Mouse (Mus musculus): ENCODE results near the gene Erc2. TPM values are rescaled to one million over a fixed set of nuclear protein-coding genes. Genes with fewer than 3 reads are reported as not detected.
"Not testable (repeated sequence)": the region's sequence is repeated elsewhere in the genome, so short reads cannot be mapped to it uniquely, and the experiment has no call there.

Gene Erc2
- polyA plus RNA-seq, 1 experiment from 2014 or later, result 12.7 TPM

DNA sequence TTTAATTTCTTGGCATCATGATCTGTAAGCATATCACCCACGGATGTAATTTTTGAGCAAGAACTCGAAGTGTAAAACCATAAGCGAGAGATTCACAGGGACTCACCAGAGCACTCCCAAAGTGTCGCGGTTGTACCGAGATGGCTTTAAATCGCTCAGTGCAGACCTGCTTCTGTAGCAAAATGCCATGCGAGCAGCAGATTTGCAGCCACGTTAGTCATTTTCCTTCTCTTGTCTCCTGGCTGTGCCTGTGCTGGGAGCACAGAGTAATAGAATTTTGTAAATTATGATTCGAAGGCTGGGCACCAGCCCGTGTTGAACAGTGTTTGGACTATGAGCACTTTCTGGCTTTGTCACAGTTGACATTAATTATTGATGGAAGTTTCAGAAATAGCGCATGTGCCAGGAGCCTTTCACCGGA is 253.8 kb downstream of the Erc2 start:
- ATAC-seq (replicated peaks; ENCODE audit: low FRiP score) (no peak), DNase-seq (ENCODE audit: low spot score) (no peak)
- H3K4me3 ChIP-seq (ENCODE audit: low read depth, low read length), result no peak overlapping the region
- no peaks in the 10 kb centered on the region for H3K4me1 ChIP-seq (replicated peaks; ENCODE audit: control insufficient read depth, insufficient read depth, low read length)
- H3K9me3 ChIP-seq (ENCODE audit: control insufficient read depth, low read length), result no peaks in the 10 kb centered on the region
- WGBS, result 72% methylated on average over 13 of the region's 13 CpGs
- H3K4me2 ChIP-seq (ENCODE audit: low read depth, low read length, severe bottlenecking), result no peak overlapping the region
- no peak overlapping the region for H3K9ac ChIP-seq (ENCODE audit: low read length)
- no peak overlapping the region for H3K27ac ChIP-seq (ENCODE audit: low read depth, low read length)
- H3K27me3 ChIP-seq (ENCODE audit: control insufficient read depth, insufficient read depth, low read length), result no peaks in the 10 kb centered on the region
- no peaks in the 10 kb centered on the region for H3K36me3 ChIP-seq (ENCODE audit: control insufficient read depth, insufficient read depth, low read length)

- no peaks in the 10 kb centered on the region for H3K36me3 ChIP-seq (ENCODE audit: control insufficient read depth, insufficient read depth, low read length)
- WGBS, result 88% methylated on average over 5 of the region's 5 CpGs
- no peak overlapping the region for H3K27ac ChIP-seq (ENCODE audit: low read depth, low read length)
- H3K4me2 ChIP-seq (ENCODE audit: low read depth, low read length, severe bottlenecking), result no peak overlapping the region
- H3K9me3 ChIP-seq (ENCODE audit: control insufficient read depth, low read length), result no peaks in the 10 kb centered on the region
- no peaks in the 10 kb centered on the region for H3K27me3 ChIP-seq (ENCODE audit: control insufficient read depth, insufficient read depth, low read length)
- H3K4me3 ChIP-seq (ENCODE audit: low read depth, low read length), result no peak overlapping the region
- DNase-seq (ENCODE audit: low spot score) (no peak), ATAC-seq (replicated peaks; ENCODE audit: low FRiP score) (no peak)
- no peaks in the 10 kb centered on the region for H3K4me1 ChIP-seq (replicated peaks; ENCODE audit: control insufficient read depth, insufficient read depth, low read length)
- no peak overlapping the region for H3K9ac ChIP-seq (ENCODE audit: low read length)
Observed at GRCm38 (mm10) chr14:27881972-27882371, 259.7 kb downstream of the Erc2 start.

DNA sequence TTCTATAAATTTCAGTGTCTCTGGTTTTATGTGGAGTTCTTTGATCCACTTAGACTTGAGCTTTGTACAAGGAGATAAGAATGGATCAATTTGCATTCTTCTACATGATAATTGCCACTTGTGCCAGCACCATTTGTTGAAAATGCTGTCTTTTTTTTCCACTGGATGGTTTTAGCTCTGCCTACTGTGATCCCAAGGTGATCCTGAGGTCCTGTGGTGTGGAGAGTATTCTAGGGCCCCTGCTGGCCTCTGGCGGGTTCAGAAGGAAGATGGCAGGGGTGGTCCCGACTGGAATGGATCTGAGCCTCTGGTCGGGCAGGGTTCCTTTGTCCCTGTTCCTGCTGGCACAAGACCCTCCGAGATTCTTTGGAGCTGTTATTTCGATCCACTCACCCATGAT is 264.1 kb downstream of the Erc2 start:
- DNase-seq (ENCODE audit: low spot score); H3K4me3 ChIP-seq (ENCODE audit: low read depth, low read length); H3K9ac ChIP-seq (ENCODE audit: low read length); H3K4me1 ChIP-seq (replicated peaks; ENCODE audit: control insufficient read depth, insufficient read depth, low read length); H3K36me3 ChIP-seq (ENCODE audit: control insufficient read depth, insufficient read depth, low read length); H3K27ac ChIP-seq (ENCODE audit: low read depth, low read length); H3K27me3 ChIP-seq (ENCODE audit: control insufficient read depth, insufficient read depth, low read length); ATAC-seq (replicated peaks; ENCODE audit: low FRiP score); H3K4me2 ChIP-seq (ENCODE audit: low read depth, low read length, severe bottlenecking); H3K9me3 ChIP-seq (ENCODE audit: control insufficient read depth, low read length): not testable (repeated sequence)
- 66% methylated on average over 5 of the region's 5 CpGs for WGBS

DNA sequence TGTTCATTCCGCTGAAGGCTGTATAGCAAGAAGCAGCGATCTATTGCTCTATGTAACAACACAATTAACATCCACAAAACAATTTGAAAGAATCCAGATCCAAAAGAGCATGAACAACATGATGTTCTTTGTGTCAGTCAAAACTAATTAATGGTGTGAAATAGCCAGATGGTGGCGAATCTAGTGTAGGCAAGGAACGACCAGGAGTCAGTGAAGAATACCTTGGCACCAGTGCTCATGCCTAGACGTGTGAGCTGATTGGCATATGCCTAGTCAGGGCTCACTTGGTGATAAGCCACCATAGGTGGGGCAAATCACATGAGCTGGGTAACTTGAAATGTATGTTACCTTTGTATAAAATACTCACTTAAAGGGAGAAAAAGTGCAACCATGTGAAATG is 265.3 kb downstream of the Erc2 start:
- H3K27me3 ChIP-seq (ENCODE audit: control insufficient read depth, insufficient read depth, low read length), result no peaks in the 10 kb centered on the region
- WGBS, result 77% methylated on average over 5 of the region's 5 CpGs
- ATAC-seq (replicated peaks; ENCODE audit: low FRiP score), result no peak
- no peak overlapping the region for H3K27ac ChIP-seq (ENCODE audit: low read depth, low read length)
- H3K9me3 ChIP-seq (ENCODE audit: control insufficient read depth, low read length), result no peaks in the 10 kb centered on the region
- H3K4me3 ChIP-seq (ENCODE audit: low read depth, low read length), result no peak overlapping the region
- no peak for DNase-seq (ENCODE audit: low spot score)
- H3K4me1 ChIP-seq (replicated peaks; ENCODE audit: control insufficient read depth, insufficient read depth, low read length), result no peaks in the 10 kb centered on the region
- H3K36me3 ChIP-seq (ENCODE audit: control insufficient read depth, insufficient read depth, low read length), result no peaks in the 10 kb centered on the region
- H3K4me2 ChIP-seq (ENCODE audit: low read depth, low read length, severe bottlenecking), result no peak overlapping the region
- no peak overlapping the region for H3K9ac ChIP-seq (ENCODE audit: low read length)

- Histone ChIP-seq H3K9ac (ENCODE audit: low read length) (no peak overlapping the region), H3K9me3 (ENCODE audit: control insufficient read depth, low read length) (no peaks in the 10 kb centered on the region), H3K36me3 (ENCODE audit: control insufficient read depth, insufficient read depth, low read length) (no peaks in the 10 kb centered on the region), H3K27me3 (ENCODE audit: control insufficient read depth, insufficient read depth, low read length) (no peaks in the 10 kb centered on the region), H3K4me1 (replicated peaks; ENCODE audit: control insufficient read depth, insufficient read depth, low read length) (no peaks in the 10 kb centered on the region), H3K4me3 (ENCODE audit: low read depth, low read length) (no peak overlapping the region), H3K4me2 (ENCODE audit: low read depth, low read length, severe bottlenecking) (no peak overlapping the region), H3K27ac (ENCODE audit: low read depth, low read length) (no peak overlapping the region)
- WGBS, result 95% methylated on average over 2 of the region's 2 CpGs
- ATAC-seq (replicated peaks; ENCODE audit: low FRiP score) (no peak), DNase-seq (ENCODE audit: low spot score) (no peak)
Observed at GRCm38 (mm10) chr14:27889650-27890049, 267.4 kb downstream of the Erc2 start.

- Histone ChIP-seq H3K36me3 (ENCODE audit: control insufficient read depth, insufficient read depth, low read length) (no peaks in the 10 kb centered on the region), H3K9ac (ENCODE audit: low read length) (no peak overlapping the region), H3K4me2 (ENCODE audit: low read depth, low read length, severe bottlenecking) (no peak overlapping the region), H3K27ac (ENCODE audit: low read depth, low read length) (no peak overlapping the region), H3K4me1 (replicated peaks; ENCODE audit: control insufficient read depth, insufficient read depth, low read length) (no peaks in the 10 kb centered on the region), H3K27me3 (ENCODE audit: control insufficient read depth, insufficient read depth, low read length) (no peaks in the 10 kb centered on the region), H3K9me3 (ENCODE audit: control insufficient read depth, low read length) (no peaks in the 10 kb centered on the region), H3K4me3 (ENCODE audit: low read depth, low read length) (no peak overlapping the region)
- WGBS, result 88% methylated on average over 2 of the region's 2 CpGs
- DNase-seq (ENCODE audit: low spot score) (no peak), ATAC-seq (replicated peaks; ENCODE audit: low FRiP score) (no peak)
Observed at GRCm38 (mm10) chr14:27892416-27892815, 270.2 kb downstream of the Erc2 start.

GRCm38 (mm10) chr14:27901772-27902171 is 279.5 kb downstream of the Erc2 start:
- WGBS, result 92% methylated on average over 5 of the region's 5 CpGs
- Histone ChIP-seq H3K9me3 (ENCODE audit: control insufficient read depth, low read length) (no peaks in the 10 kb centered on the region), H3K9ac (ENCODE audit: low read length) (no peak overlapping the region), H3K27ac (ENCODE audit: low read depth, low read length) (no peak overlapping the region), H3K27me3 (ENCODE audit: control insufficient read depth, insufficient read depth, low read length) (no peaks in the 10 kb centered on the region), H3K4me3 (ENCODE audit: low read depth, low read length) (no peak overlapping the region), H3K36me3 (ENCODE audit: control insufficient read depth, insufficient read depth, low read length) (no peaks in the 10 kb centered on the region), H3K4me2 (ENCODE audit: low read depth, low read length, severe bottlenecking) (no peak overlapping the region), H3K4me1 (replicated peaks; ENCODE audit: control insufficient read depth, insufficient read depth, low read length) (no peaks in the 10 kb centered on the region)
- no peak for DNase-seq (ENCODE audit: low spot score)
- ATAC-seq (replicated peaks; ENCODE audit: low FRiP score), result no peak

- WGBS, result 88% methylated on average over 5 of the region's 5 CpGs
- H3K9me3 ChIP-seq (ENCODE audit: control insufficient read depth, low read length), result no peaks in the 10 kb centered on the region
- H3K4me3 ChIP-seq (ENCODE audit: low read depth, low read length), result no peak overlapping the region
- no peaks in the 10 kb centered on the region for H3K4me1 ChIP-seq (replicated peaks; ENCODE audit: control insufficient read depth, insufficient read depth, low read length)
- no peak overlapping the region for H3K4me2 ChIP-seq (ENCODE audit: low read depth, low read length, severe bottlenecking)
- H3K27me3 ChIP-seq (ENCODE audit: control insufficient read depth, insufficient read depth, low read length), result no peaks in the 10 kb centered on the region
- H3K36me3 ChIP-seq (ENCODE audit: control insufficient read depth, insufficient read depth, low read length), result no peaks in the 10 kb centered on the region
- no peak overlapping the region for H3K27ac ChIP-seq (ENCODE audit: low read depth, low read length)
- DNase-seq (ENCODE audit: low spot score) (no peak), ATAC-seq (replicated peaks; ENCODE audit: low FRiP score) (no peak)
- H3K9ac ChIP-seq (ENCODE audit: low read length), result no peak overlapping the region
Observed at GRCm38 (mm10) chr14:27921656-27922373, 299.6 kb downstream of the Erc2 start.

GRCm38 (mm10) chr14:27927369-27927768 is 305.1 kb downstream of the Erc2 start:
- no peak overlapping the region for H3K4me3 ChIP-seq (ENCODE audit: low read depth, low read length)
- no peak overlapping the region for H3K9ac ChIP-seq (ENCODE audit: low read length)
- 94% methylated on average over 3 of the region's 3 CpGs for WGBS
- no peaks in the 10 kb centered on the region for H3K9me3 ChIP-seq (ENCODE audit: control insufficient read depth, low read length)
- no peaks in the 10 kb centered on the region for H3K36me3 ChIP-seq (ENCODE audit: control insufficient read depth, insufficient read depth, low read length)
- no peak overlapping the region for H3K27ac ChIP-seq (ENCODE audit: low read depth, low read length)
- ATAC-seq (replicated peaks; ENCODE audit: low FRiP score), result no peak
- no peaks in the 10 kb centered on the region for H3K27me3 ChIP-seq (ENCODE audit: control insufficient read depth, insufficient read depth, low read length)
- H3K4me2 ChIP-seq (ENCODE audit: low read depth, low read length, severe bottlenecking), result no peak overlapping the region
- no peaks in the 10 kb centered on the region for H3K4me1 ChIP-seq (replicated peaks; ENCODE audit: control insufficient read depth, insufficient read depth, low read length)
- no peak for DNase-seq (ENCODE audit: low spot score)
